8 mouse cellular contexts compared by ENCODE assay signal in genomic region chr1:169968792-169969515, GRCm38 (mm10). TPM values are rescaled to one million over a fixed set of nuclear protein-coding genes. Genes with fewer than 3 reads are reported as not detected.
DNase-seq lines count a peak whose midpoint lies in the region; ATAC-seq lines count a peak whose summit lies in the region.

Gene Hsd17b7 (minus strand): TSS chr1:169969241.

- H3K9me3 ChIP-seq in forebrain, embryonic 14.5 days (replicated peaks; ENCODE audit: control insufficient read depth, low read length), result no peaks in the 10 kb centered on the region
- H3K9me3 ChIP-seq in neural tube, embryonic 15.5 days (replicated peaks), result no peaks in the 10 kb centered on the region

- peak; percentile 99 for DNase-seq in ES-CJ7 (ENCODE audit: low read depth, low spot score)
- DNase-seq in cerebellum, adult 11 months, result peak; percentile 97
- peak; percentile 100 for DNase-seq in forebrain, embryonic 14.5 days (ENCODE audit: low spot score)
- peak; percentile 97 for DNase-seq in heart, postnatal 14 days
- DNase-seq in layer of hippocampus, adult 11-12 months (ENCODE audit: low spot score), result peak; percentile 99
- peak; percentile 99 for DNase-seq in lung, adult 18-20 months
- DNase-seq in testis, postnatal 14 days (ENCODE audit: low spot score), result peak; percentile 99

- no peaks in the 10 kb centered on the region for H3K27me3 ChIP-seq in forebrain, embryonic 14.5 days (replicated peaks; ENCODE audit: control insufficient read depth, insufficient read depth, low read length)
- H3K27me3 ChIP-seq in neural tube, embryonic 15.5 days (replicated peaks), result no peaks in the 10 kb centered on the region

- WGBS in forebrain, embryonic 14.5 days, result under 1% methylated on average over 47 of the region's 48 CpGs
- under 1% methylated on average over 48 of the region's 48 CpGs for WGBS in neural tube, embryonic 15.5 days

- peak within 1 kb of the TSS; percentile 52 for H3K4me3 ChIP-seq in forebrain, embryonic 14.5 days (ENCODE audit: low read depth, low read length)
- H3K4me3 ChIP-seq in neural tube, embryonic 15.5 days (replicated peaks), result peak within 1 kb of the TSS; percentile 60

- H3K36me3 ChIP-seq in forebrain, embryonic 14.5 days (ENCODE audit: control insufficient read depth, insufficient read depth, low read length), result peaks cover 21% of the 10 kb centered on the region
- peaks cover 22% of the 10 kb centered on the region for H3K36me3 ChIP-seq in neural tube, embryonic 15.5 days

- peak; percentile 100 for ATAC-seq in forebrain, embryonic 14.5 days
- ATAC-seq in neural tube, embryonic 15.5 days (ENCODE audit: low FRiP score), result peak; percentile 100

- intact Hi-C loops in heart, postnatal 14 days (cut with DNase I), result no loop called here

- peak within 1 kb of the TSS; percentile 66 for H3K9ac ChIP-seq in forebrain, embryonic 14.5 days (ENCODE audit: low read length)
- peak within 1 kb of the TSS; percentile 48 for H3K9ac ChIP-seq in neural tube, embryonic 15.5 days (replicated peaks)

- H3K4me1 ChIP-seq in forebrain, embryonic 14.5 days (ENCODE audit: control insufficient read depth, insufficient read depth, low read length), result peaks cover 9% of the 10 kb centered on the region
- peaks cover 24% of the 10 kb centered on the region for H3K4me1 ChIP-seq in neural tube, embryonic 15.5 days

- peak within 1 kb of the TSS; percentile 79 for H3K4me2 ChIP-seq in forebrain, embryonic 14.5 days (ENCODE audit: low read length)
- peak within 1 kb of the TSS; percentile 79 for H3K4me2 ChIP-seq in neural tube, embryonic 15.5 days

- peak within 1 kb of the TSS; percentile 85 for H3K27ac ChIP-seq in forebrain, embryonic 14.5 days (ENCODE audit: low read depth, low read length)
- peak within 1 kb of the TSS; percentile 80 for H3K27ac ChIP-seq in neural tube, embryonic 15.5 days (replicated peaks)

RNA-seq across cellular contexts. Expression of gene Hsd17b7, which starts in this region (rescaled TPM):
- 14.4 and 18.5 TPM in 2 replicates for polyA plus RNA-seq in forebrain, embryonic 14.5 days (2014; fragmentation: Nextera tagmentation; extraction: Ambion mirVana)
- total RNA-seq in heart, postnatal 14 days (2021), result 10 to 100 TPM; 16.6 to 17.6 TPM
- polyA plus RNA-seq in neural tube, embryonic 15.5 days (2015; fragmentation: Nextera tagmentation; extraction: Ambion mirVana), result 25.6 and 27.5 TPM in 2 replicates

Comparison
In these comparisons a context has a peak if more than half of its experiments do, and no peak if none do; other contexts are left out.
1. Peak in every context shown above with its lines: DNase-seq, ATAC-seq, H3K4me3 ChIP-seq and H3K27ac ChIP-seq.